Mouse (Mus musculus) skeletal muscle tissue, adult 2 months (tissue): ENCODE results near the gene Ncapd2.
"Not testable (repeated sequence)": the region's sequence is repeated elsewhere in the genome, so short reads cannot be mapped to it uniquely, and the experiment has no call there.

ENCODE experiments used
- DNase-seq: peaks from one replicate; pipeline ENCODE4 v3.0.0-alpha.2; 2012; ENCODE audit warnings: low read depth, low spot score

Ncapd2 gene

GRCm38 (mm10) chr6:125166051-125166751 lies 25.3 kb downstream of the Ncapd2 start, which contains the start of gene Gapdh:
TSS of gene Gapdh (minus strand) at chr6:125166467.
- peak; percentile 96 for DNase-seq

DNA sequence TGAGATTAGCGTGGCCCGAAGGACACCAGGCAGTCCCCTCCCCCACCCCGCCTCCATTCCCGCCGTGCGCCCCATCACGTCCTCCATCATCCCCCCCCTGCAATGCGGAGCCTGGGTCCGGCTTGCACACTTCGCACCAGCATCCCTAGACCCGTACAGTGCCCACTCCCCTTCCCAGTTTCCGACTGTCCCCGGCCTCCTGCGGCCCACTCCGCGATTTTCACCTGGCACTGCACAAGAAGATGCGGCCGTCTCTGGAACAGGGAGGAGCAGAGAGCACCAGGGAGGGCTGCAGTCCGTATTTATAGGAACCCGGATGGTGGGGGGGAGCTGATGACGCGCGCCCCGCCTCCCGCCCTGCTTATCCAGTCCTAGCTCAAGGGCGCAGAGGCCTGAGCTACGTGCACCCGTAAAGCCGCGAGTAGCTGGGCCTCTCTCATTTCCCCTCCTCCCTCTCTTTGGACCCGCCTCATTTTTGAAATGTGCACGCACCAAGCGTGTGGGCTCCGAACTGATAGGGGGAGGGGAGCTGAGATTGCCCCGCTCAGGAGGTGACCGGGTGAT lies 26.1 kb downstream of the Ncapd2 start:
- peak; percentile 99 for DNase-seq

DNA sequence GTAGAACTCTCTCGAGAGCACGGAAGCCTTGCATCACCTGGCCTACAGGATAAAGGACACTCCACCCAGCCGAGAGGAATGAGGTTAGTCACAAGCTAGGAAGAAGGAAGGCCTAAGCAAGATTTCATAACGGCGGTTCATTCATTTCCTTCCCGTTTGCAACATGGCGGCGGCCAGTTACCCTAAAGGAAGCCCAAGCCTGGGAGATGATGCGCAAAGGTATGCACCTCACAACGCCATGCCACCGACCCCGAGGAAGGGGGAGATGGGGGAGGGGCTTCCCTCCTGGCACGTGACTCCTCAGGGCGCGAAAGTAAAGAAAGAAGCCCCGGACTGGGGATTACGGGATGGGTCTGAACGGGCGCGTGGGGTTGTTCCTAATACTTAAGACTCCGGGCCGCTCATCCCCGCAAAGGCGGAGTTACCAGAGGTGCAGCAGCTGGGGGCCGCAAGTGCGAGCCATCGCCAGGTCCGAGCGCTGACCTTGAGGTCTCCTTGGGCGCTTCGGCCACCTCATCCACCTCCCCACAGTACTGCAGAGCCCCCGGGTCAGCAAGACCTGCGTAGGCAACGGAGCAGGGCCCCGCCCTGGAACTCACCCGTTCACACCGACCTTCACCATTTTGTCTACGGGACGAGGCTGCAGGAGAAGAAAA lies 26.7 kb downstream of the Ncapd2 start:
- peak; percentile 82 for DNase-seq

DNA sequence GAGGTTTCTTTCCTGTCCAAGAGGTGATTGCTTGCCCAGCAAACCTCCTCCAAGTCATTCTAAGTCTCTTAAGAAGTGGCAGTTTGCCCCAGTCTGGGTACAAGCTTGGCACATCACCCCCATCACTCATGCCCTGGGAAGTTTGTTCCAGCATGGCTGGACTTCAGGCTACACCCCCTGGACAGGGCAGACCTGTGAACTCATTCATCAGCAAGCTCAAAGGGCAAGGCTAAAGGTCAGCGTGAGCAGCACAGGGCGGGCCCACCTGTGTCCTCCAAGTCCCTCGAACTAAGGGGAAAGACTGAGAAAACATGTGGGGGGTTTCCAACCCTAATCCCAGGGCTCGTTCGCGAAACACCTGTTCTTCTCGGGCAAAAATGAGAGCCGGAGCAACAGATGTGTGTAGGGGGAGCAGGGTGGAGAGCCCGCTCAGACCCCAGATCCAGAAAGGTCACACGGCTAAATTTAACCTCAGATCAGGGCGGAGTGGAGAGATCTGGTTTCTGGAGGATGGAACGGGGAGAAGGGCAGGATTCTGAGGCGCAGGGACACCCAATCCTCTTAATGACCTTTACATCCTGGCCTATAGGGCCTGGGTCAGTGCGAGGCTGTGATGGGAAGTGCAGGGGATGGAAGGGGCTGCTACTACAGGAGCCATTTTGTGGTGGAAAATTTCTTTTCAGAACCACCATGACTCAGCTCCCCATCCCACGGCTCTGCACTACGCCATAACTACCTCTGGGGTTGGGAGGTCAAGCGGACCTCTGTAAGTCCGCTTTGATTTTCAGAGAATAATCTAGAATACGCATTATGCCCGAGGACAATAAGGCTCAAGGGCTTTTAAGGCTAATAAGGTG lies 27.5 kb downstream of the Ncapd2 start:
- DNase-seq: peak; percentile 94

- not testable (repeated sequence) for DNase-seq
Measured at GRCm38 (mm10) chr6:125162615-125163305, 28.7 kb downstream of the Ncapd2 start.

- not testable (repeated sequence) for DNase-seq
Measured at GRCm38 (mm10) chr6:125161971-125162370, 29.5 kb downstream of the Ncapd2 start.

DNA sequence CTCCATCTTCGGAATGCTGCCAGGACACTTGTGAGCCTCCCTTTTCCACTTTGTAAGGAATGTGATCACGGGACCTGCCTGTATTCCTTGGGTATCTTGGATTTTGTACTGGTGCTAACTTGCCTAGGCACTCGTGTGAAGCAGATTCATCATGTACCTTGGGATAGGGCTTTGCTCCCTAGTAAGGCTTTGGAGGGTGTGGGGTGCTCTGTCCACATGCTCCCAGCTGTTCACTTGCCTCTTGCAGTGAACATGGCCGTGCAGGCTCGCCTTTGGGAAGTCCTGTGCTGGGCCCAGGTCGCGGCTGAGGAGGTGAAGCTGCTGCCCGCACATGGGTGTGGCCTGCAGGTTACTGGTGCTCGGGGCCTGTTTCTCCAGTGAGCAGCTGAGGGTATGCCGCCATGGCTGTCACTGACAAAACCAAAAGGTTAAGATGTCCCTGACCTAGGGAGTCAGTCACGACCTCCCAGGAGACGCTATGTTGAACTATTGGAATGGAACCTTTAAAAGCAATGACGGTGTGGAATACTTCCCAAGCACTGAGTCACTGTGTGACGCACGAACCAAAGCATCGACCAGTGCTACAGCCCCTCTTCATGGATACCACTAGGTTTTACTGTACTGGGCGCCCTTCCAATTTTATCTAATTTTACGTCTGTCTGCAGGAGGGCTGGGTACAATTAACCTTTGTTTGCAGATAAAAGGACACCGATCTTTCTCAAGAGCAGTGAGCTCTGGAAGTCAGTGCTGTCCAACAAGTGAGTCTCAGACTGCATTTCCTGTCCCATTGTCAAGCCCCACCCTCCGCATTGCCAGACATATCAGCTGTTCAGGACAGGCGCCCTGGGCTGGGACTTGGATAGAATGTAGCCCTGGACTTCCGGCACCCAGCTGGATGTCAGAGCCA lies 30.4 kb downstream of the Ncapd2 start:
- DNase-seq: peak; percentile 86

DNA sequence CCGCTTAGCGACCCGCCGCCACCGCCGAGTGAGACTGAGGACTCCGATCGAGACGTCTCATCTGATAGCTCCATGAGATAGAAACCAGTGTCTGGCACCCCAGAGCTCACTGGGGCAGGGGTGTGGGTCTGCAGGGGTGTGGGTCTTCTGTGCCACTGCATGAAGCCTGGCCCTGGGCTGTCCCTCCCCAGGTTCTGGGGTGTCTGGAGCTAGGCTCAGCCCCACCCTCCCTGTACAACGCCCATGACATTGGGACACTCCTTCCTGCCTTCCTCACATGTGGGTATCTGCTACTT lies 31.0 kb downstream of the Ncapd2 start:
- no peak for DNase-seq

DNA sequence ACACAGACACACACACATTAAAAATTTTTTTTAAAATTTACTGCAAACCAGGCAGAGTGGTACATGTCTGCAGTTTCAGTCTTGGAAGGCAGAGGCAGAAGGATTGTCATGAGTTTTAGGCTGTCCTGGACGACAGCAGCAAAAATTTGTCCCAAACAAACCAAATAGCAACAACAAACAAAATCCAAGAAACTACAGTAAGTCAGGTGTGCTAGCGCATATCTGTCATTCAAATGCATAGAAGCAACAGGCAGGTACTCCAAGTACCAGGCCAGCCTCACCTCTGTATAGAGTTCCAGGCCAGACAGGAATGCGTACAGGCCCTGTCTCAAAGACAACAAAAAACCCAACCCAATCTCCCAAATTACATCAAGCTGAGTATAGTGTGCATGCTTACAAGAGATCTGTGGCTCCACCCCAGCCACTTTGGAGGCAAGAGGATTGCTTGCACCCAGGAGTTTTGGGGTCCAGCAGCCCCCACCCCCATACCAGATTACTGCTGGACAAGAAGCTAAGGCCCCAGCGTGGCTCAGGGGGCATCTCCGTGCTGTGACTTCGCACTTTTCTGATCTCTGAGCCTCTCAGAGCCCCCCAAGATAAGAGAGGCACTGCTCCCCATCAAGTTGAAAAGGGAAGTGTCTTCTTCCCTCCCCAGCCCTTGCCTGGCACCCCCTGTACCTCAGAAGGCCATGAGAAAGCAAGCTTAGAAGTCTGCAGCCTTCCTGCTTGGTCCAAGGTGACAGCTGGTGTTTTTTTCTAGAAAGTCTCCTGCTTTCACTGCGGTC lies 31.5 kb downstream of the Ncapd2 start:
- no peak for DNase-seq

DNA sequence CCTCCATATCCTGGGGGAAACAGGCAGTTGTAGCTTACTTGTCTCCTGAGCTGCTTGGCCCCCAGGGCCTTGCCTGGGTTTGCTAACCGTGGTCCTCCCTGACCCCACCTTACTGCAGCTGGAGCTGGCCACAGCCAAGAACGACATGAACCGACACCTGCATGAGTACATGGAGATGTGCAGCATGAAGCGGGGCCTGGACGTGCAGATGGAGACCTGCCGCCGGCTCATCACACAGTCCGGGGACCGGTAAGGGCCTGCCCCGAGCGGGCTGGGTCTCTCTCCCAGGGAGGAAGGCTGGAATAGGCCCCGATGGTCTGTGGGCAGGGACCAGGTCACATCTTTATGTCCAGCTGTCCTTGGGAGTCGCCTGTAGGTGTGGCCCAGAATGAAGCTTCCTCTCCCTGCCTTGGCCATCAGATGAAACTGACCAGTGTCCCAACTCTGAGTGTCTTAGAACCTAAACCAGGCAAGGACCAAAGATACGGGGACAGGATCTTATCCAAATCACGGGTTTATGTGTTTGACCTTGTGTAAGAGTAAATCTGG lies 32.5 kb downstream of the Ncapd2 start:
- DNase-seq: no peak

- DNase-seq: no peak
Measured at GRCm38 (mm10) chr6:125156903-125157614, 34.4 kb downstream of the Ncapd2 start.

- DNase-seq: no peak
Measured at GRCm38 (mm10) chr6:125156491-125156890, 35.0 kb downstream of the Ncapd2 start.

- no peak for DNase-seq
Measured at GRCm38 (mm10) chr6:125155262-125155661, 36.2 kb downstream of the Ncapd2 start.

GRCm38 (mm10) chr6:125154550-125154949 lies 37.0 kb downstream of the Ncapd2 start:
- no peak for DNase-seq

GRCm38 (mm10) chr6:125153682-125154081 lies 37.8 kb downstream of the Ncapd2 start:
- DNase-seq: no peak

DNA sequence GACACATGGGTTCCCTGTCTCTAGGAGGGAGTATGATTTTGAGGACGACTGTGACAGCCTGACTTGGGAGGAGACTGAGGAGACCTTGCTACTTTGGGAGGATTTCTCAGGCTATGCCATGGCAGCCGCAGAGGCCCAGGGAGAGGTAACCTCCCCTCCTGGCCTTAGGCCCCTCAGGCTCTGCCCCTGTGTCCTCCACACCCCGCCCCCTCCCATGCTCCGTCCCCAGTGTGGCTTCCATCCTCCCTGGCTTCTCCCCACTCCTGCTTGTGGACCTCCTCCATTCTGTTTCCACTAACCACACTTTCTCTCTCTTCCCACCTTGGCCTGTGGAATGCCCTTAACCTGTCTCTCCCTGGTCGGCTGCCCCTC lies 38.5 kb downstream of the Ncapd2 start:
- DNase-seq: no peak

- peak; percentile 75 for DNase-seq
Measured at GRCm38 (mm10) chr6:125152212-125153017, 39.1 kb downstream of the Ncapd2 start.

- no peak for DNase-seq
Measured at GRCm38 (mm10) chr6:125149569-125149950, 41.9 kb downstream of the Ncapd2 start.
